Mouse (Mus musculus): Measurements from ENCODE around the gene Vars. TPM values are rescaled to one million over a fixed set of nuclear protein-coding genes. Genes with fewer than 3 reads are reported as not detected.
"Not testable (repeated sequence)": the region's sequence is repeated elsewhere in the genome, so short reads cannot be mapped to it uniquely, and the experiment has no call there.

Vars gene
- total RNA-seq, 2 experiments from 2014 or later: 91.0 to 94.3 TPM

GRCm38 (mm10) chr17:35002153-35002865 lies 1.5 kb downstream of the Vars start:
- intact Hi-C loops (cut with DNase I): loop anchor here (2.0 kb wide), 1 partner anchor 70 kb away; no protein-coding TSS in a partner anchor
- DNase-seq: no peak

GRCm38 (mm10) chr17:35003022-35003838 lies 2.4 kb downstream of the Vars start:
- intact Hi-C loops (cut with DNase I): loop anchor here (2.0 kb wide), 1 partner anchor 70 kb away; no protein-coding TSS in a partner anchor
- no peak for DNase-seq

- intact Hi-C loops (cut with DNase I): no loop called here
- DNase-seq: no peak
These were observed 3.4 kb downstream of the Vars start for GRCm38 (mm10) chr17:35004075-35004717.

- intact Hi-C loops (cut with DNase I): no loop called here
These were observed 4.4 kb downstream of the Vars start for GRCm38 (mm10) chr17:35005158-35005557.

GRCm38 (mm10) chr17:35005902-35006301 lies 5.1 kb downstream of the Vars start:
- DNase-seq; intact Hi-C loops (cut with DNase I): not testable (repeated sequence)

More at GRCm38 (mm10) chr17:35005158-35005557, 4.4 kb downstream of the Vars start:
- DNase-seq: no peak

GRCm38 (mm10) chr17:35007387-35007991 lies 6.7 kb downstream of the Vars start:
- DNase-seq: no peak
- intact Hi-C loops (cut with DNase I): no loop called here

GRCm38 (mm10) chr17:35009586-35009985 lies 8.8 kb downstream of the Vars start:
- no peak for DNase-seq
- intact Hi-C loops (cut with DNase I): no loop called here

- DNase-seq: no peak
- intact Hi-C loops (cut with DNase I): loop anchor here (5.0 kb wide), 1 partner anchor 101 kb away; no protein-coding TSS in a partner anchor
These were observed 10.7 kb downstream of the Vars start for GRCm38 (mm10) chr17:35011440-35011839.

- intact Hi-C loops (cut with DNase I): loop anchor here (5.0 kb wide), 1 partner anchor 100 kb away; no protein-coding TSS in a partner anchor
- no peak for DNase-seq
These were observed 11.6 kb downstream of the Vars start for GRCm38 (mm10) chr17:35012430-35012829.

GRCm38 (mm10) chr17:35013221-35013620 lies 12.4 kb downstream of the Vars start:
- intact Hi-C loops (cut with DNase I): loop anchor here (5.0 kb wide), 1 partner anchor 99 kb away; no protein-coding TSS in a partner anchor
- DNase-seq: no peak

- intact Hi-C loops (cut with DNase I): no loop called here
- no peak for DNase-seq
These were observed 14.5 kb downstream of the Vars start for GRCm38 (mm10) chr17:35015296-35015695.

- intact Hi-C loops (cut with DNase I): no loop called here
- DNase-seq: peak; percentile 92
These were observed 15.6 kb downstream of the Vars start, which contains the start of gene Vwa7 for GRCm38 (mm10) chr17:35016376-35016775. TSS of gene Vwa7 (plus strand) at chr17:35016579.

- intact Hi-C loops (cut with DNase I): no loop called here
- DNase-seq: no peak
These were observed 16.3 kb downstream of the Vars start for GRCm38 (mm10) chr17:35016791-35017705.

GRCm38 (mm10) chr17:35017706-35018030 lies 16.9 kb downstream of the Vars start:
- intact Hi-C loops (cut with DNase I): no loop called here
- no peak for DNase-seq

- no peak for DNase-seq
- intact Hi-C loops (cut with DNase I): no loop called here
These were observed 17.4 kb downstream of the Vars start for GRCm38 (mm10) chr17:35018171-35018570.

GRCm38 (mm10) chr17:35019894-35020293 lies 19.1 kb downstream of the Vars start:
- intact Hi-C loops (cut with DNase I): no loop called here
- no peak for DNase-seq

- DNase-seq: no peak
- intact Hi-C loops (cut with DNase I): no loop called here
These were observed 19.8 kb downstream of the Vars start for GRCm38 (mm10) chr17:35020551-35020950.

- peak; percentile 95 for DNase-seq
- intact Hi-C loops (cut with DNase I): loop anchor here (1.0 kb wide), 1 partner anchor 38 kb away; the partner anchor contains the start of gene Ddah2
These were observed 20.5 kb downstream of the Vars start for GRCm38 (mm10) chr17:35021163-35021808.
